Mouse (Mus musculus) midbrain, postnatal 0 days (tissue): ENCODE measurements around the gene Pcf11. TPM values are rescaled to one million over a fixed set of nuclear protein-coding genes. Genes with fewer than 3 reads are reported as not detected.

Experiments
- ATAC-seq: fragments of 200-750 bp; cut with Nextera tagmentation; 2 replicates; pipeline ENCODE4 v1.8.0; 2017; ENCODE audit warnings: moderate number of reproducible peaks, mild to moderate bottlenecking, moderate TSS enrichment, moderate library complexity; ENCODE audit not compliant: low FRiP score
- DNase-seq: peaks from one replicate; pipeline ENCODE4 v3.0.0-alpha.2; 2015; ENCODE audit warnings: low spot score
- H3K27ac ChIP-seq: fragments of 300-500 bp; sonication (generic); 2 replicates; pipeline ENCODE4 v1.5.1; 2014; ENCODE audit warnings: low read depth, mild to moderate bottlenecking, low read length, mixed read lengths
- H3K27me3 ChIP-seq: fragments of 300-500 bp; sonication (generic); 2 replicates; pipeline ENCODE4 v1.6.1; 2014; ENCODE audit warnings: low read length, control low read depth, mixed read lengths; ENCODE audit not compliant: insufficient read depth
- H3K36me3 ChIP-seq: fragments of 300-500 bp; sonication (generic); 2 replicates; pipeline ENCODE4 v1.6.1; 2014; ENCODE audit warnings: low read length, control low read depth, mixed read lengths; ENCODE audit not compliant: insufficient read depth
- H3K4me1 ChIP-seq: fragments of 300-500 bp; sonication (generic); 2 replicates; pipeline ENCODE4 v1.6.1; 2014; ENCODE audit warnings: mild to moderate bottlenecking, control low read depth, antibody characterized with exemption, low read length, mixed read lengths; ENCODE audit not compliant: insufficient read depth
- H3K4me2 ChIP-seq: fragments of 300-500 bp; sonication (generic); 2 replicates; pipeline ENCODE4 v1.6.1; 2014; ENCODE audit warnings: low read depth, mild to moderate bottlenecking, low read length, mixed read lengths; ENCODE audit not compliant: poor library complexity, severe bottlenecking
- H3K4me3 ChIP-seq: fragments of 300-500 bp; sonication (generic); 2 replicates; pipeline ENCODE4 v1.5.1; 2014; ENCODE audit warnings: low read depth, mild to moderate bottlenecking, low read length, moderate library complexity
- H3K9ac ChIP-seq: fragments of 300-500 bp; sonication (generic); replicated peaks from 2 replicates; pipeline ENCODE4 v1.6.1; 2014; ENCODE audit warnings: mild to moderate bottlenecking, low read length, moderate library complexity, mixed read lengths; ENCODE audit not compliant: poor library complexity, severe bottlenecking
- H3K9me3 ChIP-seq: fragments of 300-500 bp; sonication (generic); 2 replicates; pipeline ENCODE4 v1.6.1; 2016; ENCODE audit warnings: low read length, control low read depth
- CTCF ChIP-seq: IDR thresholded peaks from 2 replicates; pipeline ENCODE4 v1.5.1; 2016; ENCODE audit warnings: antibody characterized with exemption, mild to moderate bottlenecking
- WGBS: fragments of 180-500 bp; shearing (Covaris S2); extraction: QIAGEN DNeasy Blood & Tissue Kit; methylation state at CpG from one replicate; pipeline ENCODE4 v1.1.7; 2014; 5-methylcytosine and 5-hydroxymethylcytosine counted together
- polyA plus RNA-seq: library from polyadenylated mRNA; unstranded; fragments of >200 nt; fragmentation: Nextera tagmentation; extraction: Ambion mirVana; gene quantifications from 2 replicates; pipeline ENCODE4 v1.2.1, GENCODE M21; 2015
- total RNA-seq: library from RNA; depleted of rRNA; stranded (reverse); fragments of >200 nt; gene quantifications from 2 replicates; pipeline ENCODE4 v1.2.3, GENCODE M21; 2014; rRNA removed

Gene Pcf11
- total RNA-seq (34.6 and 37.3 TPM in 2 replicates), polyA plus RNA-seq (11.2 and 14.7 TPM in 2 replicates)

DNA sequence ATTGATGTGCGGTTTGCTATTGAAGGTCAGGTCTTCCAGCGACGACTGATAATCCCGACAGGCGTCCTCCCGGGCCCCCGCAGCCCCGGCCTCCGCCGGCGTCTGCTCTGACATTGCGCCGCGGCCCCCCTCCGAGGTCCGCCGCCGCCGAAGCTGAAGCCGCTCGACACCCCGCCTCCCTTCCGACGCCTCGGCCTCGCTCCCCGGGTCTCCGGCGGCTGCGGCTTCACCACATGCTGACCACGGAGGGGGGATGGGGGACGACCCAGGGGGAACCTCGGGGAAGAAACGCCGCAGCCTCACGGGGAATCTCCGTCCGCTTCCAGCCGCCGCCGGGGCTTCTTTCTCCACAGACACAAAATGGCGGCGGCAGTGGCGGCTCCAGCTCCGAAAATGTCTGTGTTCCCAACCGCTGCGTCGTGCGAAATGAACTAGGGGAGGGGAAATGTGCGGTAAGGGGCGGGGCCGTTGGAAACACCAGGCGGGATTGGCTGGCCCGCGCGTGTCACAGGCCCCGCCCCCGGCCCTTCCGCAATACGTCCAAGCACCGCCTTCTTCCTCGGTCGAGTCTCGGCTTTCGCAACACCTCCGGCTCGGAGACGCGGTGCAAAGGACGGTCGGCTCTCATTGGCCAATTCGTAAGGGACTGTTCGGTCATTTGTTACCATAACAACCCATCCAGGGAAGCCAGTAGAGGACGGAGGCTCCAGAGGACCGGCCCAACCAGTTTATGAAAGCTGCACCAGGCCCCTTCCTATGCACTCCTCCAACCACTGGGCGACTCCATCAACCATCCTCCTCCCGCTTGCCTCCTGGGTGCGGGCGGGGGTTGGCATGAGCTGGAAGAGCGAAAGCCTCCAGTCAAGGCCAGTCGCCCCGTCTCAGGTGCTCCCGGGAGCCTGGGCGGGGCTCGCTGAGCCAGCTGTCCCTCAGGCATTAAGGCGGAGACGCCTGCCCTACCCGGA, at the start of gene Pcf11:
Gene Pcf11 (minus strand): TSS at position 428 of the 965 bp plus-strand sequence.
- H3K4me3 ChIP-seq = peak within 1 kb of the TSS; percentile 77
- peak within 1 kb of the TSS; percentile 100 for H3K9ac ChIP-seq
- under 1% methylated on average over 87 of the region's 88 CpGs for WGBS
- DNase-seq (peak; percentile 99), ATAC-seq (peak; percentile 98)
- peak within 1 kb of the TSS; percentile 99 for H3K27ac ChIP-seq
- no peaks in the 10 kb centered on the region for H3K9me3 ChIP-seq
- H3K36me3 ChIP-seq = 0 out of 2 replicates have a peak, but pooled peaks cover 4% of the 10 kb centered on the region
- H3K27me3 ChIP-seq = no peaks in the 10 kb centered on the region
- no peak; the same call in 1 of the 2 replicates for TF ChIP-seq CTCF
- H3K4me1 ChIP-seq = peaks cover 13% of the 10 kb centered on the region
- peak within 1 kb of the TSS; percentile 72 for H3K4me2 ChIP-seq

DNA sequence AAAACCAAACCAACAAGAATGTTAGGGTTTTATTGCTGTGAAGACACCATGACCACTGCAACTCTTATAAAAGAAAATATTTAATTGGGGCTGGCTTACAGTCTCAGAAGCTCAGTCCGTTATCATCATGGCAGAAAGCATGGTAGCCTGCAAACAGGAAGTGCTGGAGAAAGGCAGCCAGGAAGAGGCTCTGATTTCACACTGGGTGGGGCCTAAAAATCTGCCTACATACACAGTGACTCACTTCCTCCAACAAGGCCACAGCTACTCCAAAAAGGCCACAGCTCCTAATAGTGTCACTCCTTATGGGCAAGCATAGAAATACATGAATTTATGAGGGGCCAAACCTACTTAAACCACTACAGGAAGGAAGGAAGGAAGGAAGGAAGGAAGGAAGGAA, 45.3 kb upstream of the Pcf11 start:
- H3K4me2 ChIP-seq = no peak overlapping the region
- ATAC-seq (no peak), DNase-seq (no peak)
- H3K4me3 ChIP-seq = no peak overlapping the region
- no peak overlapping the region for H3K9ac ChIP-seq
- no peaks in the 10 kb centered on the region for H3K27me3 ChIP-seq
- no peaks in the 10 kb centered on the region for H3K4me1 ChIP-seq
- H3K9me3 ChIP-seq = no peaks in the 10 kb centered on the region
- no peak overlapping the region for H3K27ac ChIP-seq
- TF ChIP-seq CTCF = no peak
- H3K36me3 ChIP-seq = no peaks in the 10 kb centered on the region
- WGBS = 82% methylated on average over 1 of the region's 1 CpGs

DNA sequence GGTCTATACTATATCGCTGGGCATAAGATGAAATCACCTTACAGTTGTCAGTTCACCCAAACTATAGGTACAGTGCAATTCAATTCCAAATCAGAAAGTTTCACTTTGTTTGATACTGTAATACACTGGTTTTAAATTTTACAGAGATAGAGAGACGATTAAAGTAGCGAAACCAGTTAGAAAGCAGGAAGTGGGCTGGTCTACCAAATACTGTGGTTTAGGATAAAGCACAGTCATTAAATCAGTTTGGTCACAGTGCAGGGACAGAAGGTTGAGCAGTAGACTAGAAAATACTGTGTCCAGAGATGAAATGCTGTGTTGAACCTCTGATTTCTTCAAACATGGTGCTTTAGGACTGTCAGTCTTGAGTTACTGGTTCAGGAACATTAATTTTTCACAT, 41.9 kb upstream of the Pcf11 start:
- no peak for ATAC-seq
- no peak overlapping the region for H3K4me3 ChIP-seq
- H3K36me3 ChIP-seq = no peaks in the 10 kb centered on the region
- DNase-seq = no peak
- no peak overlapping the region for H3K9ac ChIP-seq
- H3K27me3 ChIP-seq = no peaks in the 10 kb centered on the region
- H3K4me2 ChIP-seq = no peak overlapping the region
- TF ChIP-seq CTCF = no peak
- H3K27ac ChIP-seq = no peak overlapping the region
- H3K4me1 ChIP-seq = no peaks in the 10 kb centered on the region
- no peaks in the 10 kb centered on the region for H3K9me3 ChIP-seq
- 89% methylated on average over 3 of the region's 3 CpGs for WGBS

DNA sequence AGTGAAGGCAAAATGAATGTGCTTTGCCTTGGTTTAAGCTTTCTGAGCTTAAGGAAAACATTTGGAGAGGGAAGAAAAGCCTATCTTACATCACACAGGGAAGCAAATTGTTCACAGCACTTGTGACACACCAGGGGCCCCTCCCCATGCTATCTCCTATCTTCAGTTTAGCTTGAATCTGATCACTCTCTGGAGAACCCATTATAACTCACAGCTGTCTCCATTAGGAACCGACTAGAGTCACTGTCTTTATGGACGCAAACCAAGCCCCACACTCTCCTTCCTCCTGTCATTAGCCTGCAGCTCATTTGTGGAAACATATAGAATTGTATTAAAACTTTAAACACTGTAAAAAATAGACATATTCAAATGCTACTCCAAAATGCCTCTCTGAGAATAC, 39.8 kb upstream of the Pcf11 start:
- 50% methylated on average over 2 of the region's 2 CpGs for WGBS
- H3K27me3 ChIP-seq = no peaks in the 10 kb centered on the region
- H3K4me3 ChIP-seq = no peak overlapping the region
- no peak overlapping the region for H3K9ac ChIP-seq
- ATAC-seq = no peak
- H3K27ac ChIP-seq = no peak overlapping the region
- H3K4me2 ChIP-seq = no peak overlapping the region
- no peaks in the 10 kb centered on the region for H3K9me3 ChIP-seq
- no peak for DNase-seq
- no peak for TF ChIP-seq CTCF
- H3K4me1 ChIP-seq = no peaks in the 10 kb centered on the region
- H3K36me3 ChIP-seq = no peaks in the 10 kb centered on the region

DNA sequence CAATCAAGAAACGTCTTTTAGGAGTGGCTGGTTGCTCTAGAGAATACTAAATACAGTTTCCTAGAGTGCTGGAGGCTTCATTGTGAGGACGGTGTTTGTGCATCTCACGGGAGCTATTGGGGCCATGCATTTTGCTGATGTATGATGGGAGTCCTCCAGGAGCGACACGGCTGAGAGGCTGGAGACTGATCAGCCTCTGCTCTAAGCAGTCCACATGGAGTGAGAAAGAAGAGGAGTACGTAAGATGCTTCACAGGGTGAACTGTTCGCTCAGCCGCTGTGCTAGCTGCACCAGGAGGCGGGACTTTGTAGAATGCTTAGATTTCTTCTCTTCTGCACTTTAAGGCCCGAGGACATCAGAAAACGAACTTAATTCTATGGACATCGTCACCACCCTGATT, 37.0 kb upstream of the Pcf11 start:
- Histone ChIP-seq H3K4me2 (no peak overlapping the region), H3K4me1 (no peaks in the 10 kb centered on the region), H3K27ac (no peak overlapping the region), H3K27me3 (no peaks in the 10 kb centered on the region), H3K36me3 (no peaks in the 10 kb centered on the region), H3K9me3 (no peaks in the 10 kb centered on the region), H3K9ac (no peak overlapping the region), H3K4me3 (no peak overlapping the region)
- TF ChIP-seq CTCF = no peak
- DNase-seq (no peak), ATAC-seq (no peak)
- 61% methylated on average over 12 of the region's 12 CpGs for WGBS

DNA sequence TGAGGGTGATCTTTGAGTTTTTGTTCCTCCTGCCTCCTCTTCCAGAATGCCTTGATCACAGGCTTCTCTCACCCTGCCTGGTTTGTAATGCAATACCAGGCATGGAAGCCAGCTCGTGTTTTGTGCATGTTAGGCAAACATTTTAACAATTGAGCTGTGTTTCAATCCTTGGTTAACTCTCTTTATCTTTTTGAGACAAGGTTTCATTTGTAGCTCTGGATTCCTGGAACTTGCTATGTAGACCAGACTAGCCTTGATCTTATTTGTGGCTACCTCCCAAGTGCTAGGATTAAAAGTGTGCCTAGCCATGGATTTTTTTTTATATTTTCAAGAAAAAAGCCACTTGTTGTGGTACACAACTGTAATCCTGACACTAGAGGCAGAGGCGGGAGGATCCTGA, 35.8 kb upstream of the Pcf11 start:
- H3K9me3 ChIP-seq = no peaks in the 10 kb centered on the region
- 68% methylated on average over 2 of the region's 2 CpGs for WGBS
- no peak for TF ChIP-seq CTCF
- H3K4me3 ChIP-seq = no peak overlapping the region
- no peak overlapping the region for H3K4me2 ChIP-seq
- DNase-seq (no peak), ATAC-seq (no peak)
- no peak overlapping the region for H3K27ac ChIP-seq
- no peaks in the 10 kb centered on the region for H3K36me3 ChIP-seq
- no peaks in the 10 kb centered on the region for H3K27me3 ChIP-seq
- no peak overlapping the region for H3K9ac ChIP-seq
- H3K4me1 ChIP-seq = no peaks in the 10 kb centered on the region
